Mouse (Mus musculus): ENCODE data around the gene Eif4g2. TPM values are rescaled to one million over a fixed set of nuclear protein-coding genes. Genes with fewer than 3 reads are reported as not detected.

Eif4g2 gene
- polyA plus RNA-seq, 1 experiment = 408 TPM

GRCm38 (mm10) chr7:111020814-111021213 is 62.0 kb downstream of the Eif4g2 start:
- TF ChIP-seq SRF (IDR thresholded peaks at IDR 0.05; ENCODE audit: control insufficient read depth, insufficient read length, low read depth) (no peak), POLR2AphosphoS2 (IDR thresholded peaks at IDR 0.05; ENCODE audit: insufficient read length, low read depth) (no peak), MYOG (IDR thresholded peaks at IDR 0.05; ENCODE audit: control insufficient read depth in 1 of 3, insufficient read depth in 1 of 3, insufficient read length in 2 of 3, low read depth in 2 of 3) (no peak), POLR2A (IDR thresholded peaks at IDR 0.05; ENCODE audit: insufficient read length, low read depth) (no peak), REST (IDR thresholded peaks at IDR 0.05; ENCODE audit: insufficient read depth, insufficient read length) (no peak), TCF3 (IDR thresholded peaks at IDR 0.05; ENCODE audit: insufficient read length, low read depth) (no peak), MYOD1 (IDR thresholded peaks at IDR 0.05; ENCODE audit: control insufficient read depth in 1 of 3, insufficient read length in 2 of 3, low read depth in 2 of 3) (no peak), MAX (IDR thresholded peaks at IDR 0.05; ENCODE audit: low read depth) (no peak)
- H3K4me3 ChIP-seq = no peak overlapping the region

More at GRCm38 (mm10) chr7:111020814-111021213, 62.0 kb downstream of the Eif4g2 start:
- no peak overlapping the region for H3K4me2 ChIP-seq (ENCODE audit: low read depth)
- H3ac ChIP-seq (ENCODE audit: control insufficient read depth, insufficient read length) = no peak overlapping the region
- H3K36me3 ChIP-seq (ENCODE audit: control insufficient read depth, insufficient read depth) = no peaks in the 10 kb centered on the region
- H3K27me3 ChIP-seq (ENCODE audit: control insufficient read depth, insufficient read depth, insufficient read length) = peaks cover 10% of the 10 kb centered on the region
- H3K79me2 ChIP-seq (ENCODE audit: control insufficient read depth, insufficient read depth) = no peaks in the 10 kb centered on the region

Other genes starting within 250 kb of the Eif4g2 start
- gene Rnf141, start 238.6 kb downstream of the Eif4g2 start, polyA plus RNA-seq (2012; fragmentation: generic; extraction: Trizol) = 12.3 TPM
- not detected for gene Lyve1, start 219.8 kb downstream of the Eif4g2 start, polyA plus RNA-seq (2012; fragmentation: generic; extraction: Trizol)
- gene Mrvi1, start 100.6 kb downstream of the Eif4g2 start, polyA plus RNA-seq (2012; fragmentation: generic; extraction: Trizol) = 1.2 TPM
- 16.5 TPM for gene Ctr9, start 54.1 kb downstream of the Eif4g2 start, polyA plus RNA-seq (2012; fragmentation: generic; extraction: Trizol)